Mouse (Mus musculus): Measurements from ENCODE around the gene Lypd6b.

GRCm38 (mm10) chr2:49811871-49812363 is 24.4 kb downstream of the Lypd6b start:
- TF ChIP-seq POLR2A (IDR thresholded peaks at IDR 0.05; ENCODE audit: insufficient read depth, low read length) (no peak), EP300 (IDR thresholded peaks at IDR 0.05; ENCODE audit: insufficient read depth, low read depth, low read length) (no peak), CTCF (IDR thresholded peaks at IDR 0.05; ENCODE audit: low read depth, low read length) (no peak)

Measured in ES-Bruce4 (cell line).